Mouse (Mus musculus) forebrain, embryonic 14.5 days (tissue): ENCODE measurements around the gene 0610030E20Rik. TPM values are rescaled to one million over a fixed set of nuclear protein-coding genes. Genes with fewer than 3 reads are reported as not detected.

Experiments used
- ATAC-seq: fragments of 200-750 bp; cut with Nextera tagmentation; 2 replicates; pipeline ENCODE4 v1.8.0; 2017; ENCODE audit warnings: mild to moderate bottlenecking, moderate library complexity
- DNase-seq: peaks from one replicate; pipeline ENCODE4 v3.0.0-alpha.2; 2015; ENCODE audit warnings: low spot score
- H3K27ac ChIP-seq: fragments of 300-500 bp; sonication (generic); 2 replicates; pipeline ENCODE4 v1.5.1; 2014; ENCODE audit warnings: low read depth, mild to moderate bottlenecking, control low read depth, low read length, moderate library complexity
- H3K27me3 ChIP-seq: fragments of 300-500 bp; sonication (generic); replicated peaks from 2 replicates; pipeline ENCODE4 v1.6.1; 2014; ENCODE audit warnings: low read length, control low read depth, mixed read lengths; ENCODE audit not compliant: control insufficient read depth, insufficient read depth
- H3K36me3 ChIP-seq: fragments of 300-500 bp; sonication (generic); 2 replicates; pipeline ENCODE4 v1.6.1; 2014; ENCODE audit warnings: low read length, control low read depth; ENCODE audit not compliant: control insufficient read depth, insufficient read depth
- H3K4me1 ChIP-seq: fragments of 300-500 bp; sonication (generic); 2 replicates; pipeline ENCODE4 v1.6.1; 2014; ENCODE audit warnings: antibody characterized with exemption, low read length, control low read depth; ENCODE audit not compliant: control insufficient read depth, insufficient read depth
- H3K4me2 ChIP-seq: fragments of 300-500 bp; sonication (generic); 2 replicates; pipeline ENCODE4 v1.6.1; 2014; ENCODE audit warnings: mild to moderate bottlenecking, control low read depth, low read length
- H3K4me3 ChIP-seq: fragments of 300-500 bp; sonication (generic); 2 replicates; pipeline ENCODE4 v1.5.1; 2014; ENCODE audit warnings: low read depth, low read length, control low read depth
- H3K9ac ChIP-seq: fragments of 300-500 bp; sonication (generic); 2 replicates; pipeline ENCODE4 v1.6.1; 2014; ENCODE audit warnings: mild to moderate bottlenecking, low read length, control low read depth, moderate library complexity
- H3K9me3 ChIP-seq: fragments of 300-500 bp; sonication (generic); replicated peaks from 2 replicates; pipeline ENCODE4 v1.6.1; 2016; ENCODE audit warnings: low read length, control low read depth, mixed read lengths; ENCODE audit not compliant: control insufficient read depth
- WGBS: fragments of 180-500 bp; shearing (Covaris S2); extraction: QIAGEN DNeasy Blood & Tissue Kit; methylation state at CpG from one replicate; pipeline ENCODE4 v1.1.7; 2014; 5-methylcytosine and 5-hydroxymethylcytosine counted together
- polyA plus RNA-seq: library from polyadenylated mRNA; unstranded; fragments of >200 nt; fragmentation: Nextera tagmentation; extraction: Ambion mirVana; gene quantifications from 2 replicates; pipeline ENCODE4 v1.2.1, GENCODE M21; 2014

The 0610030E20Rik gene
- polyA plus RNA-seq, 1 experiment from 2014 or later = 12.0 TPM

GRCm38 (mm10) chr6:72318440-72318839 lies 28.7 kb upstream of the 0610030E20Rik start:
- DNase-seq (no peak), ATAC-seq (no peak)
- no peak overlapping the region for H3K27ac ChIP-seq
- no peaks in the 10 kb centered on the region for H3K4me1 ChIP-seq
- H3K4me2 ChIP-seq = no peak overlapping the region
- no peaks in the 10 kb centered on the region for H3K27me3 ChIP-seq
- 94% methylated on average over 4 of the region's 5 CpGs for WGBS
- H3K9ac ChIP-seq = no peak overlapping the region
- no peak overlapping the region for H3K4me3 ChIP-seq
- peaks cover 83% of the 10 kb centered on the region for H3K36me3 ChIP-seq
- H3K9me3 ChIP-seq = no peaks in the 10 kb centered on the region

- 81% methylated on average over 11 of the region's 11 CpGs for WGBS
- Histone ChIP-seq H3K4me3 (no peak overlapping the region), H3K36me3 (peaks cover 89% of the 10 kb centered on the region), H3K4me2 (no peak overlapping the region), H3K27me3 (no peaks in the 10 kb centered on the region), H3K9ac (no peak overlapping the region), H3K4me1 (no peaks in the 10 kb centered on the region), H3K27ac (no peak overlapping the region), H3K9me3 (no peaks in the 10 kb centered on the region)
- DNase-seq = peak; percentile 49
- ATAC-seq = no peak
Measured at GRCm38 (mm10) chr6:72319019-72319418, 28.1 kb upstream of the 0610030E20Rik start.

- Histone ChIP-seq H3K4me2 (no peak overlapping the region), H3K27me3 (no peaks in the 10 kb centered on the region), H3K27ac (no peak overlapping the region), H3K4me3 (no peak overlapping the region), H3K36me3 (peaks cover 97% of the 10 kb centered on the region), H3K9me3 (no peaks in the 10 kb centered on the region), H3K4me1 (no peaks in the 10 kb centered on the region), H3K9ac (no peak overlapping the region)
- DNase-seq (no peak), ATAC-seq (no peak)
- WGBS = 89% methylated on average over 3 of the region's 3 CpGs
Measured at GRCm38 (mm10) chr6:72322936-72323335, 24.2 kb upstream of the 0610030E20Rik start.

GRCm38 (mm10) chr6:72323786-72324508 lies 23.2 kb upstream of the 0610030E20Rik start:
- Histone ChIP-seq H3K4me1 (no peaks in the 10 kb centered on the region), H3K27ac (no peak overlapping the region), H3K9me3 (no peaks in the 10 kb centered on the region), H3K9ac (no peak overlapping the region), H3K36me3 (peaks cover 97% of the 10 kb centered on the region), H3K4me3 (no peak overlapping the region), H3K4me2 (no peak overlapping the region), H3K27me3 (no peaks in the 10 kb centered on the region)
- WGBS = 93% methylated on average over 6 of the region's 6 CpGs
- ATAC-seq (no peak), DNase-seq (no peak)

DNA sequence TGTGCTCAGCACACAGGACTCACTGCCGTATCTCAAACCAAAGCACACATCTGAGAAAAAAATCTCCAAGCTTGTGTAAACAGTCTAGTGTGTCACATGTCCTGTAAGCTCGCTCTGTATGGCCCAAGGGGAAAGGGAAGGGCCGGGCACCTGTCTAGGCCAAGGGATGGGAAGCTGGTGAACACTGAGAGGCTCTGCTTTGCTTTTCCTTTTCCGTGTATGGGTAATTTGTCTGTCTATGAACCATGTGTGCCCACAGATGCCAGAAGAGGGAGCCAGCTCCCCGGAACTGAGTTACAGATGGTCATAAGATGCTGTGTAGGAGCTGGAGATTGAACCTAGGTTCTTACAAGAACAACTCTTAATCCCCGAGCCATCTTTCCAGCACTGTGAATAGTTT lies 20.8 kb upstream of the 0610030E20Rik start:
- DNase-seq (peak; percentile 36), ATAC-seq (no peak)
- Histone ChIP-seq H3K4me3 (no peak overlapping the region), H3K4me2 (no peak overlapping the region), H3K27me3 (no peaks in the 10 kb centered on the region), H3K4me1 (no peaks in the 10 kb centered on the region), H3K36me3 (peaks cover 91% of the 10 kb centered on the region), H3K9me3 (no peaks in the 10 kb centered on the region), H3K27ac (no peak overlapping the region), H3K9ac (no peak overlapping the region)
- 77% methylated on average over 6 of the region's 6 CpGs for whole genome bisulfite sequencing

DNA sequence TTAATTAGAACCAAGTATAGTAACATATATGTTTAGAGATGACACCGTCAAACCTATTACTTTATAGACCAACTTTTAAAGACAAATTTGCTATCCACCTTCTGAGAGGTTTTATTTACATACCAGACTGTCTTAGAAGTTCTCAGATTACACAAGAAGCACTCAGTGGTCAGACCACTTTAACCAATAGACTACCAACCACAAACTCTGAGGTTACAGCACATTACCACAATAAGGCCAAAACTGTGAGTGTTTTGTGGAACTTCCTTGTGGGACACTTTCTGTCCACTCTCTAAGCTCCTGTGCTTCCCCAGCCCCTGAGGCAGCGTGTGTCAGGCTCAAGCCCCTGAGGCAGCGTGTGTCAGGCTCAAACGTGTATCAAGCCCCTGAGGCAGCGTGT lies 18.1 kb upstream of the 0610030E20Rik start:
- 97% methylated on average over 5 of the region's 5 CpGs for WGBS
- Histone ChIP-seq H3K4me3 (no peak overlapping the region), H3K36me3 (peaks cover 90% of the 10 kb centered on the region), H3K9me3 (no peaks in the 10 kb centered on the region), H3K4me1 (no peaks in the 10 kb centered on the region), H3K27me3 (no peaks in the 10 kb centered on the region), H3K27ac (no peak overlapping the region), H3K9ac (no peak overlapping the region), H3K4me2 (no peak overlapping the region)
- DNase-seq = no peak
- ATAC-seq = no peak

- Histone ChIP-seq H3K27ac (no peak overlapping the region), H3K27me3 (no peaks in the 10 kb centered on the region), H3K4me3 (no peak overlapping the region), H3K4me1 (no peaks in the 10 kb centered on the region), H3K9ac (no peak overlapping the region), H3K4me2 (no peak overlapping the region), H3K36me3 (peaks cover 89% of the 10 kb centered on the region), H3K9me3 (no peaks in the 10 kb centered on the region)
- WGBS = 90% methylated on average over 4 of the region's 4 CpGs
- ATAC-seq (no peak), DNase-seq (no peak)
Measured at GRCm38 (mm10) chr6:72330133-72330532, 17.0 kb upstream of the 0610030E20Rik start.

- Histone ChIP-seq H3K9me3 (no peaks in the 10 kb centered on the region), H3K36me3 (peaks cover 92% of the 10 kb centered on the region), H3K4me2 (no peak overlapping the region), H3K27ac (no peak overlapping the region), H3K9ac (no peak overlapping the region), H3K4me3 (no peak overlapping the region), H3K4me1 (no peaks in the 10 kb centered on the region), H3K27me3 (no peaks in the 10 kb centered on the region)
- ATAC-seq (no peak), DNase-seq (no peak)
- 88% methylated on average over 5 of the region's 5 CpGs for WGBS
Measured at GRCm38 (mm10) chr6:72333111-72333510, 14.0 kb upstream of the 0610030E20Rik start.

DNA sequence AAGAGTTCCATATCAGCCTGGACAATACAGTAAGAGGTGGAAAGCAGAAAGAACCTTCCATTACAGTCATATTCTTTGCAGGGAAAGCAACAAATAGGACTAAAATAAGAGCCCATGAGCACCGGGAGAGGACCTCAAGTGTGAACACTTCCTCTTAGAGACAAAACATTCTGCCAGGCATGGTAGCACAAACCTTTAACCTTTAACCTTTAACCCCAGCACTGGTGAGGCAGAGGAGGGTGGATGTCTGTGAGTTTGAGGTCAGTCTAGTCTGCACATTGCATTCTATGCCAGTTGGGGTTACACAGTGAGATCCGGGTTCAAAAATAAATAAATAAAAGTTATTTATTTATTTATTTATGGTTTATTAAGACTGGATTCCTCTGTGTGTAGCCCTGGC lies 6.6 kb upstream of the 0610030E20Rik start:
- peaks cover 52% of the 10 kb centered on the region for H3K36me3 ChIP-seq
- H3K4me3 ChIP-seq = no peak overlapping the region
- no peaks in the 10 kb centered on the region for H3K9me3 ChIP-seq
- no peak overlapping the region for H3K4me2 ChIP-seq
- DNase-seq (no peak), ATAC-seq (no peak)
- no peak overlapping the region for H3K9ac ChIP-seq
- WGBS = 89% methylated on average over 2 of the region's 2 CpGs
- H3K27me3 ChIP-seq = no peaks in the 10 kb centered on the region
- H3K27ac ChIP-seq = no peak overlapping the region
- peaks cover 11% of the 10 kb centered on the region for H3K4me1 ChIP-seq
